Mouse (Mus musculus): ENCODE measurements around the gene 1810037I17Rik.
A peak's percentile ranks its signal among the peaks of the same experiment; 100 is the strongest.

Gene 1810037I17Rik

GRCm38 (mm10) chr3:122924009-122924914 is at the start of gene 1810037I17Rik:
TSS of gene 1810037I17Rik (plus strand) at chr3:122924203.
- DNase-seq: peak; percentile 99

DNA sequence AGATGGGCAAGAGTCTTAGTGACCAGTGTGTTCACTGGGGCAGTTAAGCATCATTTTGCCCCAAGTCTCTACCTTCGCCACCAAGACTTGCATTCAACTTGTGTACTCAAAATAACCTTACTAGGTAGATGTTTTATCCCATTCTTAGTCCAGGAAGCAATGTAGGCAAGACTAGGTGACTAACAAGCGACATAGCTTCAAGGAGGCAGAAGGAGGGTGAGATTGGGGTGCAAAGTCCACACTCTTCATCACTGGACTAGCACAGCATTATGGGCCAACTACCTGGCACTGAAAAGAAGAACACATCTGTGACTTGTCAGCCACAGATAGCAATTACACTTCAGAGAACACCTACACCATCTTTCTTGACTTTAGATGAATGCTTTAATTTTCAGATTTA is 47.1 kb upstream of the 1810037I17Rik start:
- DNase-seq: no peak

DNA sequence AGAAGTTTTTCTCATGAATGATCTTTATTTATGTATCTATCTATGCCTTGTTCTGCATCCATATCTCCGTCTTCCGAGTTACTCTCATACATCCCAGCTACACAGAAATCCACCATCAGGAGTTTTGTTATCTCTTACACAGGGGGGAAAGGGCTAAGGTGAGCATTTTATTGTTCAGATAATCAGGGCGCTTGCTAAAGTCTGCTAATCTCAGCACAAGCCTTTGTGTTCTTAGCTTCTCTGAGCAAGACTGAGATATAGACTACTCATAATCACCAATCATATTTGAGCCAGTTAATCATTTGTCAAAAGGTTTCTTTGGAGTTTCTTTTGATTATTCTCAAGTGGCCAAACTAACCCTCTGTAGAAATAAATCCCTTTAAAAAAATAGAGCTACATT is 46.5 kb upstream of the 1810037I17Rik start:
- no peak for DNase-seq

DNA sequence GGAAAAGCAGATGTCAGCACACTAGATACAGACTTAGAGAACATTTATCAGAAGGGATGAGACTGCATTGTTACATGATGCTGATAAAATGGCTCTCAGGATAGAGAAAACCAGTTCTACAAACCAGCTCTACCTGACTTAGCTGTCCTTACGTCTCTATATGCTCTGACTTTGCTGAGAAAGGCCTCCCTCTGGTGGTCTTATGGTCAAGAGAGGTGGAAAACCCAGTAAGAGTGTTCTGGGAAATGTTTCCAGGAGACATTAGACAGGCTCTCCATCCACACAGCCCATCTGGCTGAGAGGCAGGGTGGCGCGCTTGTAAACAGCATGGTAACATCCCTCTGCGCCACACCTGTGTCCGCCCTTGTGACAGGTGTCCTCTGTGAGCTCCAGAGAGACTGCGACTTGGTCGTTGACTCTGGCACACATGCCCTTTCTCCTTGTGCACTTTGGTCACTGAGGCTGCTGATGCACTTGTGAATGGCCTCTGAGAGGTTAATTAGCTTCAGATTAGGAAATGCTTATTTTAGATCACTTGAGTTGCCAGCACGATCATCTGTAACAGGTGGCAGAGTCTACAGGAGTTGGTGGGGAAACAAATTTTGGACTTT is 45.2 kb upstream of the 1810037I17Rik start:
- DNase-seq: no peak

GRCm38 (mm10) chr3:122887505-122888301 is 36.3 kb upstream of the 1810037I17Rik start:
- DNase-seq: no peak

DNA sequence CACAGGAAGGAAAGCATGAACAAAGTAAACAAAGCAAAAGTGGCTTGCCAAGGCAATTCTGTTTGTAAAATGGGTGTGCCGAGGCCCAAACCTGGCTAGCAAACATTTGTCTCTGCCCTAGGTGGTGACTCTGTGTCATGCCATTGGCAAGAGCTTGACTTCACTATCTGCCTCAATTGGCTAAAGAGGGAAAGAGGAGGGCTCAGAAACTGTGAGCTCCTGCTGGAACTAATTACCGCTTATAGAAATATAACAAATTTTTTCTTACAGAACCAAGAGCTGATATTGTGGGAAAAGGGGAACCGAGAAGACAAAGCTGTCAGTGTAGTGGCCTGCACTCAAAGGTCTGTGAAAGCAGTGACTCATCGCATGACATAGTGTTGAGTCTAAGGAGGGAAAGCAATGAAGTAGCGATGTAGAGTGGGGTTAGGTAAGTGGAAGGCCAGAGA is 35.6 kb upstream of the 1810037I17Rik start:
- DNase-seq: no peak

DNA sequence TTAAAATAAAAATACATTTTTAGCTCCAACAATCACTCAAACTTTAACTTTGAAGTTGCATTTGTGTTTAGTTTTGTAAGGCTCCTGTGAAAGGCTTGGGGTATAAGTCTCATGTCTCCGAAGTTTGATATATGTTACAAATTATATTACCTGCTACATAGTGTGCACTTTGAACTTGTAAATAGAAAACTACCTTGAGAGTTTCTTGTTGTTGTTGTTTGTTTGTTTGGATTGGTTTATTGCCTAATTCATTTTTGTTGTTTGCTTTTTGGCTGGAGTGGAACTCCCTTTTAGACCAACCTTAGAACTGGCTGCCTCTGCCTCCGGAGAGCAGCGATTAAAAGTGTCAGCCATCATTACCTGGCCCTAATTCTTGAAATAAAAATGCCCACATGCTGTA is 29.2 kb upstream of the 1810037I17Rik start, which contains the start of gene Fabp2:
TSS of gene Fabp2 (plus strand) at position 301 of the 400 bp plus-strand sequence.
- DNase-seq: no peak

DNA sequence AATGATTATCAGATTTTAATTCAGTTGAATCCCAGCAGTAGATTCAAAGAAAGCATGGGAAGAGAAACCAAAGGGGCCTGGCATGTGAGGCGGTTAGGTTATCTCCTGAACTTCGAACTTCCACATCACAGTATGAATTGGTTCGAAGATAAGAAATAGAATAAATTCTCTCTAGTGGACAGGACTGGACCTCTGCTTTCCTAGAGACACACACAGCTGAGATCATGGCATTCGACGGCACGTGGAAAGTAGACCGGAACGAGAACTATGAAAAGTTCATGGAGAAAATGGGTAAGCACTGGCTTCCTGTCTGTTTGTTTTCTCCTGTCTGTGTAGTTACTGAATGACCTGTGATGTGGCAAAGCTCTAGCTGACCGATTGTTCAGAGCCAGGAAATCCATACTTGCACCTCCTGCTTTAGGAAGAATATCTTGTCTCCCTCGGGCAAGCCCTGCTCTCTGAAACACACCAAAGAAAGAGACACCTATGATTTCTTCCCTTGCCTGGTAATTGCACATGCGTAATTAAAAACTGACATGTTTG is 28.7 kb upstream of the 1810037I17Rik start:
- DNase-seq: no peak

GRCm38 (mm10) chr3:122898254-122898653 is 25.7 kb upstream of the 1810037I17Rik start:
- DNase-seq: no peak

GRCm38 (mm10) chr3:122903746-122904433 is 20.1 kb upstream of the 1810037I17Rik start:
- peak; percentile 74 for DNase-seq

DNA sequence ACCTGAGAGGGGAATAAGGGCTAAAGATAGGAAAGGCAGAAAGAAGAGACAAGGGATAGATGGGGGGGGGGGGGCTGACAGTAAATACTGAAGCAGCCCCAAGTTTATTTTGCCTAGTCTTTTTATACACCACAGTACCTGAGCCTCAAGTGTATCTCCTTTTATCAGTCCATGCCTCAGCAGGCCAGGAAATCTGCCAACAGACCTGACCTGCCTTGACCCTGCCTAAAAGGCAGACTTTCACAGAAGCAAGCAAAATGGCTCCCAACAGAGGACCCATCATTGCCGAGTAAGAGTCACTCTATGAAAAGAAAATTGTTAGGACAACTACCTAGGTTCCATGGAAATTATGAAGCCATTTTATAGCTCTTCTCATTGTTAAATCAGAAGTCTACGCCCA is 16.2 kb upstream of the 1810037I17Rik start:
- DNase-seq: no peak

GRCm38 (mm10) chr3:122915493-122915892 is 8.5 kb upstream of the 1810037I17Rik start:
- no peak for DNase-seq

DNA sequence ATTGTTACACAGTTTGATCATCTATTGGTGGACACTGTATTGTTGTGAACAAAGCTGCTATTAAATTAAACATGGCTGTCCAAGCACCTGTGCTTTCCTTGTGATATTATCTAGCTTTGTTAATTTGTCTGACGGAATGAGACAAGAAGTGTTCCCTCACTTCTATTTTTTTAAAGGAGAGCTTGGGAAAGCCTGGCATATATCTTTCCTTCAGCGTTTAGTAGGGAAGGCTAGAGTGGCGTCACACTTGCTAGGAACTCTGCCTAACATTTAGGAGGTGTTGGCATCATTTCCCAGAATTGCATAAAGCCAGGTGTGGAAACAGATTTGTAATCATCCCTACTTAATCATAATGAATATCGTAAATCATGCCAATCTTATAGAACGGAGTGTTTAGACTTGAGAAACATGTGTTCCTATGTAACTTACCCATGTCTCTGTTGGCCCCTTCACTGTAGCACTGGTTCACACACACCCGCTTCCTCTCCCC is 7.8 kb upstream of the 1810037I17Rik start:
- DNase-seq: no peak

DNA sequence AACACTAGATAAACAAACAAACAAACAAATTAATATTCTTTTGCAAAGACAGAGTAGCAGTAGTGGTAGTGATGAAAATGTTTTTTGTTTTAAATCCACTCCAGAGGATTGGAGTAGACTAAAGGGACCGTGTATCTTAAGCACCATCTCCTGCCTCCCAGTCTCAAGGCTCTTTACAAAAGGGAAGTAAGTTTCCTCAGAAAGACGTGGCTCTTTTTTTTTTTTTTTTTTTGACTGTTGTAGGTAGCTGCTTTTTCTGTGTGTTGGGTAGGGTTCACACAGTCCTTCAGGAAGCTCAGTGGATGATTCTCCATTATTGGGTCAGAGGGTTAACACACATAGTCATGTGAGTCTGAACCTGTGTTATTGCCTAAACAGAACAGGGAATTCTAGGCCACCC is 5.3 kb upstream of the 1810037I17Rik start:
- DNase-seq: no peak

DNA sequence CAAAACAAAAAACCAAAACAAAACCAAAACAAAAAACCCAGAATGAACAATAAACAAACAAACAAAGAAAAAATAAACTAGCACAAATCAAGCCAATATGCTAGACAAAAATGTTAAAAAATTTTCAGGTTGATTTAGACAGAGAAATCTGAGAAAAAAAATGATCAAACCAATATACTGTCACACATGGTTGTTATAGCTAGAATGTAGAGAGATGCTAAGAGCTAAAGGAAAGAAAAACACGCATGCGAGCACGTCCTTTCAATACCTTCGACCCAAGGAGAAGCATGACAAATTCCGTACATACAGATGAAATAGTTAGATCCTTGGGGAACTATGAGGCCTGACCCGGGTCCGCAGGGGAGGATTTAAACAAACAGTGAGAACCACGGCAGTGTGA is 4.7 kb upstream of the 1810037I17Rik start, which contains the start of gene Gm10959:
TSS of gene Gm10959 (minus strand) at position 101 of the 400 bp plus-strand sequence.
- DNase-seq: no peak

GRCm38 (mm10) chr3:122920572-122921435 is 3.2 kb upstream of the 1810037I17Rik start:
- DNase-seq: no peak

GRCm38 (mm10) chr3:122921676-122922527 is 2.1 kb upstream of the 1810037I17Rik start:
- peak; percentile 27 for DNase-seq

DNA sequence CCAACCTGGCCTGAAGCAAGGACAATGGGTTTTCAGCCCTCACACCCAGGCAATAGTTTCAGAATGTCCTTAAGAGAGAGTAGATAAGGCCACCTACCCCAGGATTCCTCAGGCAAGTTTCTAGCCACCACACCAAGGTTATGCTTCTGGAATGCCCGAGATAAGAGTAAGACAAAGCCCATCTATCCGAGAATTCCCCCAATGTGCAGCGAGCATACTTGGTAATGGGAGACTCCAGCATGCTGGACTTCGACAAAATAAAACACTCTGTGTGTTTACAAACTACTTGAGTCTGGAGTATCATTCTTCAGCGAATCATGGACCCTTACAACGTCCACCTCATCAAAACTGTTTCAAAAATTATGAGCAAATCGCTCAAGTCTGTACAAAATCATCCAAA is 856 bp upstream of the 1810037I17Rik start:
- DNase-seq: no peak

DNA sequence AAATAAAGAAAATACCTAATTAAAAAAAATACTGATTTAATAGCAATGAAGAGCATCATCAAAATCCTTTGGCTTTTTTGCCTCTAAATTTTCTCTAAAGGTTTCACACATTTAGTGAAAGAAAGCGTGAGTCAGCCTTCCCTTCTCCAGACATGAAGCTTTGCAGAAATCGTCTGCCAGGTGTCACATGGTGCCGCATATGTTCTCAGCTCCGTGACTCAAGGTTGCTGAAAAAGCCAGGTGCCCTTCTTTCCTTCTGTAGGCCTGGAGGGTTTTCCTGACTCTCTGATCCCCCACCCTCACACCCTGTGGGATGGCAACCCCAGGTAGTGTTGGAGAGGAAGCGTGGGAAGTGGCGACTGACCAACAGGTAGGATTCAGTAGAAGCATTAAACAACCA is 5.7 kb downstream of the 1810037I17Rik start:
- DNase-seq: no peak

GRCm38 (mm10) chr3:122932466-122932865 is 8.5 kb downstream of the 1810037I17Rik start:
- DNase-seq: no peak

All from kidney, postnatal 10 days (tissue).